Mouse (Mus musculus) CH12.LX (cell line): ENCODE measurements at regions not wholly inside any gene's neighbourhood (a gene's known extent, or its start where the extent isn't known, plus 50 kb on each side); places are given as distances from the start of the nearest gene placed in this dataset.

Experiments
- DNase-seq: peaks from one replicate; pipeline ENCODE4 v3.0.0-alpha.2; 2013; ENCODE audit errors: extremely low read depth
- H3K27ac ChIP-seq: 2 replicates; pipeline ENCODE4 v1.5.1; 2012; ENCODE audit warnings: low read depth, mild to moderate bottlenecking, control low read depth, moderate library complexity; ENCODE audit not compliant: insufficient read depth
- H3K27me3 ChIP-seq: replicated peaks from 2 replicates; pipeline ENCODE3; 2012; ENCODE audit warnings: inconsistent platforms
- H3K36me3 ChIP-seq, 2 experiments: replicated peaks in 1 of 2; 2 replicates each; pipeline versions ENCODE3 to v1.6.1; 2012; ENCODE audit warnings: inconsistent platforms in 1 of 2, low read length in 1 of 2, mild to moderate bottlenecking in 1 of 2, mixed read lengths in 1 of 2, moderate library complexity in 1 of 2; ENCODE audit not compliant: control insufficient read depth in 1 of 2, insufficient read depth in 1 of 2
- H3K4me1 ChIP-seq, 2 experiments: 2 replicates each; pipeline ENCODE4 v1.6.1; 2012; ENCODE audit warnings: inconsistent platforms in 1 of 2, moderate library complexity in 1 of 2; ENCODE audit not compliant: insufficient read depth in 2 of 2, control insufficient read depth in 1 of 2
- H3K4me2 ChIP-seq: 2 replicates; pipeline ENCODE4 v1.6.1; 2012; ENCODE audit warnings: low read depth, mild to moderate bottlenecking, control low read depth; ENCODE audit not compliant: poor library complexity, insufficient read depth, severe bottlenecking
- H3K4me3 ChIP-seq, 3 experiments: fragments of 150-350 bp in 1 of 3; sonication (generic) in 1 of 3; replicated peaks in 1 of 3; 2 replicates each; pipeline versions ENCODE3 to v1.5.1; 2011 to 2012; ENCODE audit warnings: low read depth in 2 of 3, low read length in 2 of 3, mild to moderate bottlenecking in 2 of 3, moderate library complexity in 2 of 3, control low read depth in 1 of 3, improper control_type of control experiment in 1 of 3, inconsistent platforms in 1 of 3, mixed read lengths in 1 of 3; ENCODE audit not compliant: poor library complexity in 1 of 3
- H3K79me2 ChIP-seq: replicated peaks from 2 replicates; pipeline ENCODE4 v1.6.1; 2012; ENCODE audit warnings: mild to moderate bottlenecking, moderate library complexity; ENCODE audit not compliant: control insufficient read depth, poor library complexity, insufficient read depth, severe bottlenecking; ENCODE audit errors: extremely low read depth
- H3K9ac ChIP-seq: 2 replicates; pipeline ENCODE4 v1.6.1; 2012; ENCODE audit warnings: low read depth, mild to moderate bottlenecking, control low read depth, moderate library complexity; ENCODE audit not compliant: insufficient read depth
- H3K9me3 ChIP-seq: replicated peaks from 2 replicates; pipeline ENCODE3; 2012; ENCODE audit warnings: low read length, inconsistent platforms, mixed read lengths
- BHLHE40 ChIP-seq: IDR thresholded peaks from 2 replicates; pipeline ENCODE4 v1.6.1; 2011; ENCODE audit warnings: mild to moderate bottlenecking, low read depth, low read length, improper control_type of control experiment
- CHD1 ChIP-seq: IDR thresholded peaks from 2 replicates; pipeline ENCODE4 v1.6.1; 2012; ENCODE audit warnings: low read depth, low read length, improper control_type of control experiment, inconsistent platforms
- CTCF ChIP-seq, 2 experiments: IDR thresholded peaks in 1 of 2; conservative IDR thresholded peaks in 1 of 2; 2 replicates each; pipeline ENCODE4 v1.5.1; 2011 to 2012; ENCODE audit warnings: low read depth in 2 of 2, low read length in 2 of 2, improper control_type of control experiment in 1 of 2, inconsistent platforms in 1 of 2, mild to moderate bottlenecking in 1 of 2, moderate library complexity in 1 of 2
- E2F4 ChIP-seq: IDR thresholded peaks from 2 replicates; pipeline ENCODE4 v1.6.1; 2011; ENCODE audit warnings: low read depth, low read length, improper control_type of control experiment; ENCODE audit not compliant: insufficient replicate concordance
- EP300 ChIP-seq: IDR thresholded peaks from 2 replicates; pipeline ENCODE4 v1.6.1; 2011; ENCODE audit warnings: low read length, improper control_type of control experiment
- IRF4 ChIP-seq: IDR thresholded peaks from 2 replicates; pipeline ENCODE4 v1.6.1; 2014; ENCODE audit warnings: low read depth, mild to moderate bottlenecking, inconsistent platforms, low read length, improper control_type of control experiment
- JUN ChIP-seq: IDR thresholded peaks from 2 replicates; pipeline ENCODE4 v1.6.1; 2011; ENCODE audit warnings: low read depth, mild to moderate bottlenecking, low read length, improper control_type of control experiment, moderate library complexity; ENCODE audit not compliant: insufficient read depth
- JUND ChIP-seq: conservative IDR thresholded peaks from 2 replicates; pipeline ENCODE4 v1.6.1; 2011; ENCODE audit warnings: low read depth, low read length, improper control_type of control experiment
- KAT2A ChIP-seq: IDR thresholded peaks from 2 replicates; pipeline ENCODE4 v1.6.1; 2012; ENCODE audit warnings: low read length, improper control_type of control experiment, inconsistent platforms; ENCODE audit not compliant: insufficient replicate concordance
- MAX ChIP-seq: IDR thresholded peaks from 2 replicates; pipeline ENCODE4 v1.6.1; 2011; ENCODE audit warnings: low read length, improper control_type of control experiment
- MEF2A ChIP-seq: IDR thresholded peaks from 2 replicates; pipeline ENCODE4 v1.6.1; 2014; ENCODE audit warnings: low read depth, mild to moderate bottlenecking, inconsistent platforms, low read length, improper control_type of control experiment, borderline replicate concordance
- MXI1 ChIP-seq: IDR thresholded peaks from 2 replicates; pipeline ENCODE4 v1.6.1; 2011; ENCODE audit warnings: mild to moderate bottlenecking, low read depth, low read length, improper control_type of control experiment
- MYC ChIP-seq: IDR thresholded peaks from 2 replicates; pipeline ENCODE4 v1.6.1; 2011; ENCODE audit warnings: low read depth, mild to moderate bottlenecking, improper control_type of control experiment, low read length
- NRF1 ChIP-seq: IDR thresholded peaks from 2 replicates; pipeline ENCODE4 v1.6.1; 2014; ENCODE audit warnings: low read depth, mild to moderate bottlenecking, inconsistent platforms, low read length, improper control_type of control experiment, moderate library complexity
- POLR2A ChIP-seq: IDR thresholded peaks from 2 replicates; pipeline ENCODE4 v1.6.1; 2011; ENCODE audit warnings: low read depth, mild to moderate bottlenecking, improper control_type of control experiment, low read length
- POLR2AphosphoS2 ChIP-seq: IDR thresholded peaks from 2 replicates; pipeline ENCODE4 v1.6.1; 2011; ENCODE audit warnings: low read depth, low read length, improper control_type of control experiment
- RAD21 ChIP-seq: IDR thresholded peaks from 2 replicates; pipeline ENCODE4 v1.6.1; 2011; ENCODE audit warnings: low read depth, mild to moderate bottlenecking, low read length, improper control_type of control experiment, moderate library complexity
- SMC3 ChIP-seq: IDR thresholded peaks from 2 replicates; pipeline ENCODE4 v1.6.1; 2011; ENCODE audit warnings: low read depth, low read length, improper control_type of control experiment
- TBP ChIP-seq: conservative IDR thresholded peaks from 2 replicates; pipeline ENCODE4 v1.6.1; 2011; ENCODE audit warnings: low read depth, low read length, improper control_type of control experiment
- TCF12 ChIP-seq: IDR thresholded peaks from 2 replicates; pipeline ENCODE4 v1.6.1; 2014; ENCODE audit warnings: low read depth, mild to moderate bottlenecking, inconsistent platforms, low read length, improper control_type of control experiment
- USF2 ChIP-seq: conservative IDR thresholded peaks from 2 replicates; pipeline ENCODE4 v1.6.1; 2011; ENCODE audit warnings: low read depth, low read length, improper control_type of control experiment
- ZKSCAN1 ChIP-seq: IDR thresholded peaks from 2 replicates; pipeline ENCODE4 v1.6.1; 2012; ENCODE audit warnings: low read depth, inconsistent platforms, low read length, improper control_type of control experiment, borderline replicate concordance
- ZMIZ1 ChIP-seq: IDR thresholded peaks from 2 replicates; pipeline ENCODE4 v1.6.1; 2012; ENCODE audit warnings: low read depth, mild to moderate bottlenecking, inconsistent platforms, low read length, improper control_type of control experiment
- dilution Hi-C: fragments of 300-500 bp; cut with MboI; formaldehyde crosslinking; loops from 2 replicates; pipeline ENCODE4 v1.14.3; 2020; ENCODE audit warnings: low sequenced_read_pairs; ENCODE audit not compliant: extremely low pct_unique_long_range_greater_than_20kb, extremely low pct_ligation_motif_present
- in situ Hi-C: fragments of 300-500 bp; cut with MboI; formaldehyde crosslinking; loops from 3 replicates; pipeline ENCODE4 v1.14.3; 2019; ENCODE audit warnings: low sequenced_read_pairs, low pct_ligation_motif_present, low pct_unique_long_range_greater_than_20kb, mixed read lengths

DNA sequence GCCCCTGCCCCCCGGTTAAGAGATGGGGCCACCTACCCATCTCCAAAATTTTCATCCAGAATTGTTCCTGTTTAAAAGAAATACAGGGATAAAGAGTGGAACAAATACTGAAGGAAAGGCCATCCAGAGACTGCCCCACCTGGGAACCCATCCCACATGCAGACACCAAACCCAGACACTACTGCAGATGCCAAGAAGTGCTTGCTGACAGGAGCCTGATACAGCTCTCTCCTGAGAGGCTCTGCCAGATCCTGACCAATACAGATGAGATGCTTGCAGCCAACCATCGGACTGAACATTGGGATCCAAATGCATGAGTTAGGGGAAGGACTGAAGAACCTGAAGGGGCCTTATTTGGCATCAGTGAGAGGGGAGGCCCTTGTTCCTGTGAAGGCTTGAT is 363.2 kb upstream of the Trib2 start:
- Histone ChIP-seq H3K27ac (no peak overlapping the region), H3K4me3 (no peak overlapping the region), H3K4me1 (no peaks in the 10 kb centered on the region), H3K27me3 (no peaks in the 10 kb centered on the region), H3K36me3 (no peaks in the 10 kb centered on the region), H3K9me3 (no peaks in the 10 kb centered on the region), H3K9ac (no peak overlapping the region)
- dilution Hi-C loops = no loop called here
- TF ChIP-seq IRF4 (no peak), TCF12 (no peak), CHD1 (no peak), NRF1 (no peak), USF2 (no peak), POLR2A (no peak), EP300 (no peak), ZMIZ1 (no peak), KAT2A (no peak), MXI1 (no peak), POLR2AphosphoS2 (no peak), TBP (no peak), E2F4 (no peak), SMC3 (no peak), MAX (no peak)
- TF ChIP-seq, all 38 proteins: peak for 0
- Histone ChIP-seq H3K4me2 (no peak overlapping the region), H3K79me2 (no peaks in the 10 kb centered on the region)
- no peak for DNase-seq
- in situ Hi-C loops = loop anchor here (25.0 kb wide), 1 partner anchor 643 kb away; no protein-coding TSS in a partner anchor

DNA sequence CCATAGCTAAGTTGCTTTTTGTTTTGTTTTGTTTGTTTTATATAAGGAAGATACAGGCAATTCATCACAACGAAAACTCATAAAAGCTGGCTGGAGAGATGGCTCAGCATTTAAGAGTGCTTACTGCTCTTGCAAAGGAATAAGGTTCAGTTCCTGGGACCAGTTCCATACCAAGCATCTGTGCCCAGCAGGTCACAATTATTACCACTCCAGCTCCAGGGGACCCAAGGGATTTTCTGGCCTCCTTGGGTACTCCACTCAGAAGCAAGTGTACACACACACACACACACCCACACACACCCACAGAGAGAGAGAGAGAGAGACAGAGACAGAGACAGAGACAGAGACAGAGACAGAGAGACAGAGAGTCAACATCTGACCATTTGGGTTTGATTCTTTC is 359.6 kb upstream of the Trib2 start:
- in situ Hi-C loops = loop anchor here (25.0 kb wide), 1 partner anchor 639 kb away; no protein-coding TSS in a partner anchor
- Histone ChIP-seq H3K4me2 (no peak overlapping the region), H3K9ac (no peak overlapping the region)
- TF ChIP-seq JUND = no peak
- TF ChIP-seq ZKSCAN1 = no peak
- TF ChIP-seq POLR2AphosphoS2 = no peak
- TF ChIP-seq RAD21 = no peak
- no peak for TF ChIP-seq BHLHE40
- TF ChIP-seq CTCF (conservative IDR thresholded peaks at IDR 0.05 in 1 of 2, IDR thresholded peaks at IDR 0.05 in 1 of 2; ENCODE audit: low read depth in 2 of 2, low read length in 2 of 2) = no peak
- TF ChIP-seq JUN = no peak
- TF ChIP-seq POLR2A = no peak
- TF ChIP-seq MEF2A = no peak
- no peak for TF ChIP-seq USF2
- no peak for TF ChIP-seq MYC
- TF ChIP-seq, all 38 proteins: peak for 0
- dilution Hi-C loops = no loop called here
- H3K79me2 ChIP-seq = no peaks in the 10 kb centered on the region
- H3K27ac ChIP-seq = no peak overlapping the region
- no peaks in the 10 kb centered on the region for H3K36me3 ChIP-seq
- H3K27me3 ChIP-seq = no peaks in the 10 kb centered on the region
- no peak overlapping the region for H3K4me3 ChIP-seq
- DNase-seq = no peak
- no peaks in the 10 kb centered on the region for H3K9me3 ChIP-seq
- no peaks in the 10 kb centered on the region for H3K4me1 ChIP-seq
